Mouse (Mus musculus) hindbrain, postnatal 0 days (tissue): ENCODE results near the gene Cd79a. TPM values are rescaled to one million over a fixed set of nuclear protein-coding genes. Genes with fewer than 3 reads are reported as not detected.

ENCODE experiments used
- ATAC-seq: fragments of 200-750 bp; cut with Nextera tagmentation; 2 replicates; pipeline ENCODE4 v1.8.0; 2017; ENCODE audit warnings: mild to moderate bottlenecking, moderate TSS enrichment, moderate library complexity
- DNase-seq: peaks from one replicate; pipeline ENCODE4 v3.0.0-alpha.2; 2015; ENCODE audit warnings: low spot score
- H3K27ac ChIP-seq: fragments of 300-500 bp; sonication (generic); 2 replicates; pipeline ENCODE4 v1.5.1; 2014; ENCODE audit warnings: mild to moderate bottlenecking
- H3K27me3 ChIP-seq: fragments of 300-500 bp; sonication (generic); 2 replicates; pipeline ENCODE4 v1.6.1; 2014; ENCODE audit warnings: low read length, mixed read lengths; ENCODE audit not compliant: insufficient read depth
- H3K36me3 ChIP-seq: fragments of 300-500 bp; sonication (generic); 2 replicates; pipeline ENCODE4 v1.6.1; 2014; ENCODE audit warnings: low read length, mixed read lengths; ENCODE audit not compliant: insufficient read depth
- H3K4me1 ChIP-seq: fragments of 300-500 bp; sonication (generic); 2 replicates; pipeline ENCODE4 v1.6.1; 2014; ENCODE audit warnings: antibody characterized with exemption, low read length, mixed read lengths; ENCODE audit not compliant: insufficient read depth
- H3K4me2 ChIP-seq: fragments of 300-500 bp; sonication (generic); 2 replicates; pipeline ENCODE4 v1.6.1; 2014; ENCODE audit warnings: low read depth, mild to moderate bottlenecking, low read length, moderate library complexity, mixed read lengths
- H3K4me3 ChIP-seq: fragments of 300-500 bp; sonication (generic); 2 replicates; pipeline ENCODE4 v1.5.1; 2014; ENCODE audit warnings: low read length
- H3K9ac ChIP-seq: fragments of 300-500 bp; sonication (generic); replicated peaks from 2 replicates; pipeline ENCODE4 v1.6.1; 2014; ENCODE audit warnings: mild to moderate bottlenecking, low read length, moderate library complexity, mixed read lengths
- H3K9me3 ChIP-seq: fragments of 300-500 bp; sonication (generic); 2 replicates; pipeline ENCODE4 v1.6.1; 2016; ENCODE audit warnings: low read length, mixed read lengths
- CTCF ChIP-seq: IDR thresholded peaks from 2 replicates; pipeline ENCODE4 v1.5.1; 2016; ENCODE audit warnings: antibody characterized with exemption, control low read depth, low read depth
- WGBS: fragments of 180-500 bp; shearing (Covaris S2); extraction: QIAGEN DNeasy Blood & Tissue Kit; methylation state at CpG from one replicate; pipeline ENCODE4 v1.1.7; 2014; 5-methylcytosine and 5-hydroxymethylcytosine counted together
- polyA plus RNA-seq: library from polyadenylated mRNA; unstranded; fragments of >200 nt; fragmentation: Nextera tagmentation; extraction: Ambion mirVana; gene quantifications from 2 replicates; pipeline ENCODE4 v1.2.1, GENCODE M21; 2015
- total RNA-seq: library from RNA; depleted of rRNA; stranded (reverse); fragments of >200 nt; gene quantifications from 2 replicates; pipeline ENCODE4 v1.2.3, GENCODE M21; 2014; rRNA removed

Gene Cd79a
- total and polyA plus RNA-seq, 2 experiments from 2014 or later, result 0.10 to 0.93 TPM

GRCm38 (mm10) chr7:24949958-24950623, 52.9 kb downstream of the Cd79a start:
- no peak overlapping the region for H3K4me2 ChIP-seq
- H3K27me3 ChIP-seq, result peaks cover 52% of the 10 kb centered on the region
- 0 out of 2 replicates have a peak, but pooled peaks cover 3% of the 10 kb centered on the region for H3K4me1 ChIP-seq
- ATAC-seq (peak; percentile 50), DNase-seq (peak; percentile 82)
- no peaks in the 10 kb centered on the region for H3K36me3 ChIP-seq
- WGBS, result 2% methylated on average over 8 of the region's 8 CpGs
- H3K27ac ChIP-seq, result no peak overlapping the region
- no peak overlapping the region for H3K9ac ChIP-seq
- TF ChIP-seq CTCF, result peak; percentile 87
- no peaks in the 10 kb centered on the region for H3K9me3 ChIP-seq
- H3K4me3 ChIP-seq, result no peak overlapping the region

Other genes starting within 250 kb of the Cd79a start
- not detected in 2 replicates for gene Tex101, start 220.7 kb upstream of the Cd79a start, total RNA-seq
- not detected in 2 replicates for gene Tex101, start 220.7 kb upstream of the Cd79a start, polyA plus RNA-seq
- not detected in 2 replicates for gene BC049730, start 188.1 kb upstream of the Cd79a start, total RNA-seq
- gene BC049730, start 188.1 kb upstream of the Cd79a start, polyA plus RNA-seq, result not detected in 2 replicates
- not detected in 2 replicates for gene Gm4763, start 170.5 kb upstream of the Cd79a start, total RNA-seq
- not detected in 2 replicates for gene Gm4763, start 170.5 kb upstream of the Cd79a start, polyA plus RNA-seq
- 2.2 and 2.8 TPM in 2 replicates for gene Cd177, start 137.1 kb upstream of the Cd79a start, total RNA-seq
- gene Cd177, start 137.1 kb upstream of the Cd79a start, polyA plus RNA-seq, result 0.38 and 0.55 TPM in 2 replicates
- not detected in 2 replicates for gene Ceacam10, start 120.2 kb upstream of the Cd79a start, total RNA-seq
- 0.63 and 0.80 TPM in 2 replicates for gene Ceacam10, start 120.2 kb upstream of the Cd79a start, polyA plus RNA-seq
- gene Gm9844, start 35.2 kb upstream of the Cd79a start, total RNA-seq, result 0.79 and 2.5 TPM in 2 replicates
- 31.9 and 32.5 TPM in 2 replicates for gene Gm9844, start 35.2 kb upstream of the Cd79a start, polyA plus RNA-seq
- gene Lypd4, start 27.4 kb upstream of the Cd79a start, total RNA-seq, result not detected in 2 replicates
- gene Lypd4, start 27.4 kb upstream of the Cd79a start, polyA plus RNA-seq, result not detected in 2 replicates
- gene Dmrtc2, start 27.3 kb upstream of the Cd79a start, total RNA-seq, result 1.7 TPM in 1 of 2 replicates, not detected in the other
- gene Dmrtc2, start 27.3 kb upstream of the Cd79a start, polyA plus RNA-seq, result 0.10 and 0.18 TPM in 2 replicates
- gene Rps19, start 13.0 kb upstream of the Cd79a start, total RNA-seq, result 483 and 611 TPM in 2 replicates
- gene Rps19, start 13.0 kb upstream of the Cd79a start, polyA plus RNA-seq, result 1,228 and 1,333 TPM in 2 replicates
- gene Arhgef1, start 5.5 kb downstream of the Cd79a start, total RNA-seq, result 16.9 and 33.6 TPM in 2 replicates
- 33.9 and 39.0 TPM in 2 replicates for gene Arhgef1, start 5.5 kb downstream of the Cd79a start, polyA plus RNA-seq
- 0.90 and 6.6 TPM in 2 replicates for gene Gm4881, start 47.1 kb downstream of the Cd79a start, total RNA-seq
- 2.4 TPM in 2 replicates for gene Gm4881, start 47.1 kb downstream of the Cd79a start, polyA plus RNA-seq
- 705 and 708 TPM in 2 replicates for gene Rabac1, start 75.4 kb downstream of the Cd79a start, total RNA-seq
- 497 and 530 TPM in 2 replicates for gene Rabac1, start 75.4 kb downstream of the Cd79a start, polyA plus RNA-seq
- 572 and 588 TPM in 2 replicates for gene Atp1a3, start 108.6 kb downstream of the Cd79a start, total RNA-seq
- 649 and 730 TPM in 2 replicates for gene Atp1a3, start 108.6 kb downstream of the Cd79a start, polyA plus RNA-seq
- 141 and 142 TPM in 2 replicates for gene Grik5, start 175.0 kb downstream of the Cd79a start, total RNA-seq
- gene Grik5, start 175.0 kb downstream of the Cd79a start, polyA plus RNA-seq, result 14.6 and 14.8 TPM in 2 replicates
- 38.4 and 40.4 TPM in 2 replicates for gene Zfp574, start 175.2 kb downstream of the Cd79a start, total RNA-seq
- 23.7 and 26.3 TPM in 2 replicates for gene Zfp574, start 175.2 kb downstream of the Cd79a start, polyA plus RNA-seq